Mouse (Mus musculus) forebrain, postnatal 0 days (tissue): ENCODE results near the gene Zfyve27. TPM values are rescaled to one million over a fixed set of nuclear protein-coding genes. Genes with fewer than 3 reads are reported as not detected.
A peak's percentile ranks its signal among the peaks of the same experiment; 100 is the strongest.

Source experiments
- ATAC-seq: fragments of 200-750 bp; cut with Nextera tagmentation; 2 replicates; pipeline ENCODE4 v1.8.0; 2017; ENCODE audit warnings: mild to moderate bottlenecking, moderate library complexity
- DNase-seq: peaks from one replicate; pipeline ENCODE4 v3.0.0-alpha.2; 2015
- H3K27ac ChIP-seq: fragments of 300-500 bp; sonication (generic); 2 replicates; pipeline ENCODE4 v1.5.1; 2014; ENCODE audit warnings: low read depth, mild to moderate bottlenecking, antibody characterized with exemption, low read length, moderate library complexity, mixed read lengths
- H3K27me3 ChIP-seq: fragments of 300-500 bp; sonication (generic); 2 replicates; pipeline ENCODE4 v1.6.1; 2014; ENCODE audit warnings: mild to moderate bottlenecking, low read length, mixed read lengths; ENCODE audit not compliant: insufficient read depth
- H3K36me3 ChIP-seq: fragments of 300-500 bp; sonication (generic); 2 replicates; pipeline ENCODE4 v1.6.1; 2014; ENCODE audit warnings: mild to moderate bottlenecking, moderate library complexity; ENCODE audit not compliant: insufficient read depth
- H3K4me1 ChIP-seq: fragments of 300-500 bp; sonication (generic); 2 replicates; pipeline ENCODE4 v1.6.1; 2014; ENCODE audit warnings: antibody characterized with exemption; ENCODE audit not compliant: insufficient read depth
- H3K4me2 ChIP-seq: fragments of 300-500 bp; sonication (generic); 2 replicates; pipeline ENCODE4 v1.6.1; 2014; ENCODE audit warnings: low read depth, mild to moderate bottlenecking, moderate library complexity
- H3K4me3 ChIP-seq: fragments of 300-500 bp; sonication (generic); 2 replicates; pipeline ENCODE4 v1.5.1; 2014; ENCODE audit warnings: low read depth, low read length, mixed read lengths
- H3K9ac ChIP-seq: fragments of 300-500 bp; sonication (generic); 2 replicates; pipeline ENCODE4 v1.6.1; 2014; ENCODE audit warnings: mild to moderate bottlenecking
- H3K9me3 ChIP-seq: fragments of 300-500 bp; sonication (generic); 2 replicates; pipeline ENCODE4 v1.6.1; 2016; ENCODE audit warnings: low read length
- CTCF ChIP-seq: sonication (generic); IDR thresholded peaks from 2 replicates; pipeline ENCODE4 v1.5.1; 2016; ENCODE audit warnings: antibody characterized with exemption, control low read depth, low read depth
- WGBS: fragments of 180-500 bp; shearing (Covaris S2); extraction: QIAGEN DNeasy Blood & Tissue Kit; methylation state at CpG from one replicate; pipeline ENCODE4 v1.1.7; 2014; 5-methylcytosine and 5-hydroxymethylcytosine counted together
- polyA plus RNA-seq: library from polyadenylated mRNA; unstranded; fragments of >200 nt; fragmentation: Nextera tagmentation; extraction: Ambion mirVana; gene quantifications from 2 replicates; pipeline ENCODE4 v1.2.1, GENCODE M21; 2015
- total RNA-seq: library from RNA; depleted of rRNA; stranded (reverse); fragments of >200 nt; gene quantifications from 2 replicates; pipeline ENCODE4 v1.2.3, GENCODE M21; 2014

Zfyve27 gene
- total and polyA plus RNA-seq, 2 experiments from 2014 or later: 44.1 to 94.4 TPM

DNA sequence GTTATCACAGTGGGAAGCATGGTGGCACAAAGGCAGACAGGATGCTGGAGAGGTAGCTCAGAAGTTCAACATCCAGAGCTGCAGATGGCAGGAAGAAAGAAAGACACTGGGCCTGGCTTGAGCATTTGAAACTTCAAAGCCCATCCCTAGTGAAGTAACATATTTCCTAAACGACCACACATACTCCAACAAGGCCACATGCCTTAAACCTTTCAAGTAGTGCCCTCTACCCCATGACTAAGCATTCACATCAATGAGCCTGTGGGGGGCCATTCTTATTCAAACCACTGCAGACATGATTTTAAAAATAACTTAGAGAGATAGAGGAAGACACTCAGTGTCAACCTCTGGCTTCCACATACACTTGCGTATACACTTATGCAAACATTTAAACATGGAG, 21.0 kb upstream of the Zfyve27 start:
- Histone ChIP-seq H3K9ac (no peak overlapping the region), H3K27me3 (no peaks in the 10 kb centered on the region), H3K4me3 (no peak overlapping the region), H3K36me3 (no peaks in the 10 kb centered on the region), H3K27ac (no peak overlapping the region), H3K9me3 (no peaks in the 10 kb centered on the region), H3K4me1 (no peaks in the 10 kb centered on the region), H3K4me2 (no peak overlapping the region)
- ATAC-seq (no peak), DNase-seq (no peak)
- 67% methylated on average over 2 of the region's 2 CpGs for WGBS
- TF ChIP-seq CTCF: no peak

DNA sequence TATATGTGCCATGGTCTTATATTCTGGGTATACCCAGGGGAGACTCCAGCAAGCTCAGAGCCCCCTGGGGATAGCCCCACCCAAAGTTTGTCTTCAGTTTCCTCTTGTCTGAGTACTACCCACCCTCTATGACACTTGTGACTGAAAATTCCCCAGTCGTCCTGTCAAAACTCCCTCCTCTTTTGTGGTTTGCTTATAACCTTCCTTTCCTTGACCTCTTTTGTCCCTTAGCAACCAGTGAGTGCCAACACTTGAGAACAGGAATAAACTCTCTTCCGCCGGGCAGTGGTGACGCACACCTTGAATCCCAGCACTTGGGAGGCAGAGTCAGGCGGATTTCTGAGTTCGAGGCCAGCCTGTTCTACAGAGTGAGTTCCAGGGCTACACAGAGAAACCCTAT, 19.7 kb upstream of the Zfyve27 start:
- no peaks in the 10 kb centered on the region for H3K27me3 ChIP-seq
- H3K36me3 ChIP-seq: no peaks in the 10 kb centered on the region
- DNase-seq (no peak), ATAC-seq (no peak)
- no peak overlapping the region for H3K9ac ChIP-seq
- no peak overlapping the region for H3K4me2 ChIP-seq
- no peak for TF ChIP-seq CTCF
- no peaks in the 10 kb centered on the region for H3K4me1 ChIP-seq
- WGBS: 58% methylated on average over 6 of the region's 6 CpGs
- H3K9me3 ChIP-seq: no peaks in the 10 kb centered on the region
- no peak overlapping the region for H3K27ac ChIP-seq
- no peak overlapping the region for H3K4me3 ChIP-seq

DNA sequence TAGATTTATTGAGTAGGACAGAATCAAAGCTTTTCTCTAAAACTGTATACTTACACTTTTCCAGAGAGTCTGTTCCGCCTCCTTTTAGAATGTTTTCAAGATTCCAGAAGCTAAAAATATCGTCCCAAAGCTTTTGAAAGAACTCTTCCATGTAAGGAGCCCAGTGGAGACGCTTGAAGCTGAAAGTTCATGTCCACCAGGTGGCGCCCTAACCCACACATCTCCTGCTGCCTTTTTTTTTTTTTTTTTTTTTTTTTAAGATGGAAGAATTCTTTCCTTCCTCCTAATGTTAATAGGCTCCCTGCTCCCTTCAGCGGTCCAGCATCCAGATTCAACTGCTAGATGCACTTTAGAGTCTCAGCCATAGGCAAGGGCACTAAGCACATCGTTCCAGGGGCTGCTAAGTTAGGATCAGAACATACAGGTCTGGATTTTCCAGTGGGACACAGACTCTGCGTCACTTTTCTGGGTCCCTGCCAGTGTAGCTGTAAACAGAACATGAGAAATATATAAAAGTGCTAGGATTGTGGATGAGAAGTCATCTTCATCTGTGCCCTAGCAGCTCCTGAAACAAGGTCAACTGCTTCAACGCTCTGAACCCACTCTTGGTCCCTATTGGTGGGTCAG, 19.1 kb upstream of the Zfyve27 start:
- ATAC-seq: peak; percentile 5; the same call in 1 of the 2 replicates
- H3K4me1 ChIP-seq: no peaks in the 10 kb centered on the region
- TF ChIP-seq CTCF: peak; percentile 80
- no peak overlapping the region for H3K4me3 ChIP-seq
- H3K27ac ChIP-seq: no peak overlapping the region
- no peaks in the 10 kb centered on the region for H3K36me3 ChIP-seq
- H3K27me3 ChIP-seq: no peaks in the 10 kb centered on the region
- no peak overlapping the region for H3K4me2 ChIP-seq
- WGBS: 26% methylated on average over 8 of the region's 8 CpGs
- no peak overlapping the region for H3K9ac ChIP-seq
- H3K9me3 ChIP-seq: no peaks in the 10 kb centered on the region
- peak; percentile 92 for DNase-seq

DNA sequence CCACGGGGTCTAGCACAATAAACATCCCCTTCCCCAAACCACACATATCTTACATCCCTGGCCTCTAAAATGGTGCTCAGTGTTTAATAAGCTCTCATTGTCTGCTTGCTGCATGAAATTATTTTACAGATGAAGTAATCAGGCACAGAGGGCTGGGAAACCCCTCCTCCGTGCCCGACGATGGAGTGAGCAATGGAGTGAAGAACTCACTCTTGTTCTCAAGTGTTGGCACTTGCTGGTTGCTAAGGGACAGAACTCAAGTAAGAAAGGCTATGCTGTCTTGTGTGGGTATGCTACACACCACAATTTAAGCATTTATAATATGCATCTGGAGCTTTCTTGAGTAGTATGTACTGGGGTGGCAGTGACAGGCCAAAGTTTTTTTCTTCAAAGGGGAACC, 18.5 kb upstream of the Zfyve27 start:
- Histone ChIP-seq H3K36me3 (no peaks in the 10 kb centered on the region), H3K27ac (no peak overlapping the region), H3K9ac (no peak overlapping the region), H3K9me3 (no peaks in the 10 kb centered on the region), H3K4me2 (no peak overlapping the region), H3K27me3 (no peaks in the 10 kb centered on the region), H3K4me1 (no peaks in the 10 kb centered on the region), H3K4me3 (no peak overlapping the region)
- TF ChIP-seq CTCF: no peak
- ATAC-seq: no peak
- no peak for DNase-seq
- WGBS: 62% methylated on average over 4 of the region's 4 CpGs

DNA sequence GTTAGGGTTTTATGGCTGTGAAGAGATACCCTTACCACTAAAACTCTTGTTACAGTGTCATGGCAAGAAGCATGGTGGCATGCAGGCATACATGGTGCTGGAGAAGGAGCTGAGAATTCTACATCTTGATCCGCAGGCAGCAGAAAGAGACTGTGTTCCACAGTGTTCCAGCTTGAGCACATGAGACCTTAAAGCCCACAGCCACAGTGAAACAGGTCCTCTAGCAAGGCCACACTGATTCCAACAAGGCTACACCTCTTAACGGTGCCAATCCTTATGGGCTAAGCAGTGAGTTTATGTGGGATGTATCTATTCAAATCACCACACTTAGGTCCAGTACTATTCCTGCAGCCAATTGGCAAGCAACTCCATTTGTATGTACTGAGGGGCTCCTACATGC, 18.0 kb upstream of the Zfyve27 start:
- TF ChIP-seq CTCF: no peak
- Histone ChIP-seq H3K27ac (no peak overlapping the region), H3K9ac (no peak overlapping the region), H3K4me3 (no peak overlapping the region), H3K4me2 (no peak overlapping the region), H3K36me3 (no peaks in the 10 kb centered on the region), H3K9me3 (no peaks in the 10 kb centered on the region), H3K27me3 (no peaks in the 10 kb centered on the region), H3K4me1 (no peaks in the 10 kb centered on the region)
- ATAC-seq (no peak), DNase-seq (no peak)
- WGBS: 85% methylated on average over 2 of the region's 2 CpGs

DNA sequence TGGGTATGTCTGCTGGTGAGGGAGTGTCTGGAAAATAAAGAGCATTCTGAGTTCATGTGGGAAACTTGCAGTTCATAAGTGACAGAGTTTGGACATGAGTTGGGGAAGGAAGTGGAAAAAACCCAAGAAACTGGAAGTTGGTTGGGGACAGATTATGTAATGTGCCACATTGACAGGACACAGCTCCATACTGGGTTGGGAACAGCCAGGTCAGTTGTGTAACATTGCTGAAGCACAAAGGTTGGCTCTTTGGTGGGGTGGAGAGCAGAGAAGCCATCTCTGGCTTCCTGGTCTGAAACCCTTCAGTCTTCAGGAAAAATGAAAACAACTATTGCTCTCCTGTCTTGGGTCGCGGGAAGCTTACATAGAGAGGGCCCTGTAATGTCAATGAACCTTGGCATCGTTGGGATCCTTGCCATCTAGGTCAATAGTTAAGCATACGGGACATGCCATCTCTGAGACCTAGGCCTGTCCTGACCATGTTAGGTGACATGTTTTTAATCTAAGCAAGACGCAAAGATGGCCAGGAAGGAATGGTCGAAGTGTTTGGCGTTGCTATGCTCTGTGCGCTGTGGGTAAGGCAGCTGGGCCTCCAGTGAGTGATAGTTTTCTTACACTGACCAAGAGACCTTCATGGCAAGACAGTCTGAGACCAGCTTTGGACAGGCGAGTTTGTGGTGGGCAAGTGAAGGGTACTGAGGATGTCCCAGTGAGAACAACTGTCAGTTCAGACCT, 17.3 kb upstream of the Zfyve27 start:
- Histone ChIP-seq H3K4me1 (no peaks in the 10 kb centered on the region), H3K9ac (no peak overlapping the region), H3K36me3 (no peaks in the 10 kb centered on the region), H3K4me3 (no peak overlapping the region), H3K27me3 (no peaks in the 10 kb centered on the region), H3K4me2 (peak overlapping the region; percentile 70; the same call in 1 of the 2 replicates), H3K27ac (no peak overlapping the region), H3K9me3 (no peaks in the 10 kb centered on the region)
- ATAC-seq (no peak), DNase-seq (no peak)
- 92% methylated on average over 9 of the region's 9 CpGs for WGBS
- TF ChIP-seq CTCF: no peak

DNA sequence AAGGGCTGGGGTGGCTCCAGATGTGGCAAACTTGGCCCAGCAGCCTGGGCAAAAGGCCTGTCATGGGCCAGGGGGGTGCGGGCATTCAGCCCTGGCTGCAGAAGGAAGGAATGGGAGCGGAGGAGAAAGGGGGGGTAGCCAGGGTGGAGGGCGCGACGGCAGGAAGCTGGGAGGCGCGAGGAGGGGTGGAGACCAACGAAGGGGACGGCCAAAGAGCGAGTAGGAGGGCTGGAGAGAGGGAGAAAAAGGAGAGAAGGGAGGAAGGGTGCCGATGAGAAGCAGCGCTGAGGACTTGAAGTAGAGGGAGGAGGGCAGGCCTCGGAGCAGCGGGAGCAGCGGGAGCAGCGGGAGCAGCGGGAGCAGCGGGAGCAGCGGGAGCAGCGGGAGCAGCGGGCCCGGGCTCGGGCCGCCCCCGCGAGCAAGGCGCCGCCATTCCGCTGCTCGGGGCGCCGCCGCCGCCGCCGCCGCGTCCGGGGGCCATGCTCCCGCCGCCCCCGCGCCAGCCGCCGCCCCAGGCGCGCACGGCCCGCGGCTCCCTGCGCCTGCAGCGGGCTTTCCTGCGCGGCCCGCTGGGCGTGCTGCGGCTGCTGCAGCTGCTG, 16.5 kb upstream of the Zfyve27 start, which contains the start of gene Marveld1:
Gene Marveld1 (plus strand): TSS at position 231 of the 599 bp plus-strand sequence.
- H3K36me3 ChIP-seq: no peaks in the 10 kb centered on the region
- no peaks in the 10 kb centered on the region for H3K27me3 ChIP-seq
- H3K9me3 ChIP-seq: no peaks in the 10 kb centered on the region
- peak within 1 kb of the TSS; percentile 70 for H3K4me2 ChIP-seq
- under 1% methylated on average over 49 of the region's 57 CpGs for WGBS
- H3K4me3 ChIP-seq: peak within 1 kb of the TSS; percentile 61
- TF ChIP-seq CTCF: no peak
- DNase-seq (no peak), ATAC-seq (peak; percentile 48)
- H3K9ac ChIP-seq: peak within 1 kb of the TSS; percentile 78
- peak within 1 kb of the TSS; percentile 62 for H3K27ac ChIP-seq
- H3K4me1 ChIP-seq: no peaks in the 10 kb centered on the region
